Mouse (Mus musculus): ENCODE results near the gene Gm960. TPM values are rescaled to one million over a fixed set of nuclear protein-coding genes. Genes with fewer than 3 reads are reported as not detected.

Gm960 gene
- polyA plus RNA-seq, 1 experiment from 2014 or later: 3.1 TPM

- peak; percentile 93 for DNase-seq (ENCODE audit: low spot score)
- peaks cover 45% of the 10 kb centered on the region for H3K36me3 ChIP-seq
- peak within 1 kb of the TSS; percentile 98 for H3K27ac ChIP-seq
- H3K4me3 ChIP-seq: peak within 1 kb of the TSS; percentile 79
- WGBS: under 1% methylated on average over 86 of the region's 87 CpGs
- no peaks in the 10 kb centered on the region for H3K9me3 ChIP-seq
- H3K27me3 ChIP-seq (ENCODE audit: insufficient read depth, poor library complexity, severe bottlenecking): peaks cover 15% of the 10 kb centered on the region; the same call in 1 of the 2 replicates
- peaks cover 53% of the 10 kb centered on the region for H3K4me1 ChIP-seq (replicated peaks)
These were observed 83.0 kb downstream of the Gm960 start, which contains the start of gene Lrfn4 for GRCm38 (mm10) chr19:4615151-4616093. TSS of gene Lrfn4 (minus strand) at chr19:4615667.

- H3K36me3 ChIP-seq: peaks cover 42% of the 10 kb centered on the region
- H3K4me3 ChIP-seq: peak overlapping the region; percentile 79
- H3K27ac ChIP-seq: peak overlapping the region; percentile 98
- H3K4me1 ChIP-seq (replicated peaks): peaks cover 53% of the 10 kb centered on the region
- peaks cover 15% of the 10 kb centered on the region; the same call in 1 of the 2 replicates for H3K27me3 ChIP-seq (ENCODE audit: insufficient read depth, poor library complexity, severe bottlenecking)
- DNase-seq (ENCODE audit: low spot score): peak; percentile 54
- 16% methylated on average over 49 of the region's 49 CpGs for WGBS
- no peaks in the 10 kb centered on the region for H3K9me3 ChIP-seq
These were observed 83.9 kb downstream of the Gm960 start for GRCm38 (mm10) chr19:4614305-4615150.

- H3K36me3 ChIP-seq: peaks cover 42% of the 10 kb centered on the region
- H3K27me3 ChIP-seq (ENCODE audit: insufficient read depth, poor library complexity, severe bottlenecking): peaks cover 15% of the 10 kb centered on the region; the same call in 1 of the 2 replicates
- WGBS: 92% methylated on average over 33 of the region's 33 CpGs
- H3K27ac ChIP-seq: peak overlapping the region; percentile 98; the same call in 1 of the 2 replicates
- peaks cover 52% of the 10 kb centered on the region for H3K4me1 ChIP-seq (replicated peaks)
- H3K4me3 ChIP-seq: peak overlapping the region; percentile 79
- DNase-seq (ENCODE audit: low spot score): no peak
- H3K9me3 ChIP-seq: no peaks in the 10 kb centered on the region
These were observed 84.8 kb downstream of the Gm960 start for GRCm38 (mm10) chr19:4613464-4614304.

- no peak overlapping the region for H3K27ac ChIP-seq
These were observed 86.1 kb downstream of the Gm960 start for GRCm38 (mm10) chr19:4612181-4612961.

GRCm38 (mm10) chr19:4610109-4610508 is 88.4 kb downstream of the Gm960 start:
- Histone ChIP-seq H3K27me3 (ENCODE audit: insufficient read depth, poor library complexity, severe bottlenecking) (no peaks in the 10 kb centered on the region), H3K27ac (no peak overlapping the region), H3K36me3 (peaks cover 42% of the 10 kb centered on the region), H3K4me3 (no peak overlapping the region), H3K4me1 (replicated peaks) (peaks cover 31% of the 10 kb centered on the region), H3K9me3 (no peaks in the 10 kb centered on the region)
- DNase-seq (ENCODE audit: low spot score): no peak
- WGBS: 71% methylated on average over 4 of the region's 4 CpGs

More at GRCm38 (mm10) chr19:4612181-4612961, 86.1 kb downstream of the Gm960 start:
- Histone ChIP-seq H3K4me1 (replicated peaks) (peaks cover 45% of the 10 kb centered on the region), H3K36me3 (peaks cover 42% of the 10 kb centered on the region), H3K4me3 (no peak overlapping the region; the same call in 1 of the 2 replicates), H3K9me3 (no peaks in the 10 kb centered on the region), H3K27me3 (ENCODE audit: insufficient read depth, poor library complexity, severe bottlenecking) (peaks cover 8% of the 10 kb centered on the region; the same call in 1 of the 2 replicates)
- WGBS: 90% methylated on average over 19 of the region's 19 CpGs
- DNase-seq (ENCODE audit: low spot score): no peak

GRCm38 (mm10) chr19:4608511-4608910 is 90.0 kb downstream of the Gm960 start:
- Histone ChIP-seq H3K4me1 (replicated peaks) (peaks cover 23% of the 10 kb centered on the region), H3K27ac (no peak overlapping the region), H3K36me3 (peaks cover 33% of the 10 kb centered on the region), H3K4me3 (no peak overlapping the region), H3K27me3 (ENCODE audit: insufficient read depth, poor library complexity, severe bottlenecking) (no peaks in the 10 kb centered on the region), H3K9me3 (no peaks in the 10 kb centered on the region)
- 88% methylated on average over 4 of the region's 4 CpGs for WGBS
- no peak for DNase-seq (ENCODE audit: low spot score)

GRCm38 (mm10) chr19:4607406-4607805 is 91.1 kb downstream of the Gm960 start:
- Histone ChIP-seq H3K9me3 (no peaks in the 10 kb centered on the region), H3K4me3 (no peak overlapping the region), H3K27me3 (ENCODE audit: insufficient read depth, poor library complexity, severe bottlenecking) (peaks cover 2% of the 10 kb centered on the region; the same call in 1 of the 2 replicates), H3K36me3 (peaks cover 22% of the 10 kb centered on the region), H3K27ac (no peak overlapping the region), H3K4me1 (replicated peaks) (peaks cover 12% of the 10 kb centered on the region)
- 91% methylated on average over 12 of the region's 12 CpGs for WGBS
- DNase-seq (ENCODE audit: low spot score): no peak

- Histone ChIP-seq H3K9me3 (no peaks in the 10 kb centered on the region), H3K4me1 (replicated peaks) (peaks cover 6% of the 10 kb centered on the region), H3K27ac (no peak overlapping the region), H3K36me3 (peaks cover 4% of the 10 kb centered on the region; the same call in 1 of the 2 replicates), H3K27me3 (ENCODE audit: insufficient read depth, poor library complexity, severe bottlenecking) (peaks cover 5% of the 10 kb centered on the region; the same call in 1 of the 2 replicates), H3K4me3 (no peak overlapping the region)
- DNase-seq (ENCODE audit: low spot score): no peak
- 92% methylated on average over 4 of the region's 4 CpGs for WGBS
These were observed 92.8 kb downstream of the Gm960 start for GRCm38 (mm10) chr19:4605654-4606053.

- Histone ChIP-seq H3K9me3 (no peaks in the 10 kb centered on the region), H3K4me3 (no peak overlapping the region), H3K27me3 (ENCODE audit: insufficient read depth, poor library complexity, severe bottlenecking) (peaks cover 5% of the 10 kb centered on the region; the same call in 1 of the 2 replicates), H3K27ac (no peak overlapping the region), H3K4me1 (replicated peaks) (peaks cover 6% of the 10 kb centered on the region), H3K36me3 (no peaks in the 10 kb centered on the region)
- 40% methylated on average over 24 of the region's 24 CpGs for WGBS
- peak; percentile 47 for DNase-seq (ENCODE audit: low spot score)
These were observed 94.4 kb downstream of the Gm960 start for GRCm38 (mm10) chr19:4603801-4604723.

- no peak for DNase-seq (ENCODE audit: low spot score)
- H3K27ac ChIP-seq: no peak overlapping the region
- H3K9me3 ChIP-seq: no peaks in the 10 kb centered on the region
- no peaks in the 10 kb centered on the region for H3K36me3 ChIP-seq
- peaks cover 6% of the 10 kb centered on the region for H3K4me1 ChIP-seq (replicated peaks)
- H3K4me3 ChIP-seq: no peak overlapping the region
- peaks cover 5% of the 10 kb centered on the region; the same call in 1 of the 2 replicates for H3K27me3 ChIP-seq (ENCODE audit: insufficient read depth, poor library complexity, severe bottlenecking)
- WGBS: 86% methylated on average over 20 of the region's 20 CpGs
These were observed 96.0 kb downstream of the Gm960 start for GRCm38 (mm10) chr19:4602459-4602858.

Data from hindbrain, embryonic 10.5 days (tissue).